ENCODE assay signal across 15 mouse cellular contexts in genomic region chr3:141659041-141659789, GRCm38 (mm10).
DNase-seq lines count a peak whose midpoint lies in the region; ATAC-seq and TF ChIP-seq lines count a peak whose summit lies in the region.
"Had no signal": no experiment of that assay in that cellular context is flagged by ENCODE, and none has a peak within 500 bp of the region (broad histone marks: within the 10 kb centered on the region; RNA-seq: fewer than 3 reads in every experiment).

No protein-coding gene starts in this region.

- TF ChIP-seq CTCF in midbrain, postnatal 0 days (IDR thresholded peaks at IDR 0.05), result no peak

- no peak for ATAC-seq in kidney, embryonic 14.5 days (ENCODE audit: low FRiP score, low TSS enrichment)
- ATAC-seq in midbrain, postnatal 0 days (ENCODE audit: low FRiP score), result no peak
- no peak for ATAC-seq in midbrain, embryonic 14.5 days (ENCODE audit: low FRiP score, low TSS enrichment)
- ATAC-seq in megakaryocyte, adult 5-6 weeks (ENCODE audit: poor library complexity, severe bottlenecking), result peak; percentile 55
- no peak for ATAC-seq in frontal cortex, adult (ENCODE audit: low TSS enrichment)
- ATAC-seq: liver, embryonic 12.5 days had no signal

- H3K4me3 ChIP-seq in kidney, embryonic 14.5 days (ENCODE audit: low read length), result no peak overlapping the region
- no peak overlapping the region for H3K4me3 ChIP-seq in midbrain, postnatal 0 days (ENCODE audit: low read depth, low read length)
- no peak overlapping the region for H3K4me3 ChIP-seq in midbrain, embryonic 14.5 days (replicated peaks; ENCODE audit: low read depth, low read length)
- H3K4me3 ChIP-seq: liver, embryonic 12.5 days; neural tube, embryonic 13.5 days had no signal

- peak; percentile 12 for DNase-seq in embryo, embryonic 11 days
- DNase-seq in embryo, embryonic 9.5 days (ENCODE audit: extremely low spot score), result no peak
- DNase-seq in kidney, adult 8-10 months, result no peak
- DNase-seq in midbrain, postnatal 0 days (ENCODE audit: low spot score), result peak; percentile 15
- DNase-seq in midbrain, embryonic 14.5 days, result no peak
- DNase-seq: adrenal gland, adult 8-10 months; cerebellum, adult 18-20 months; kidney, adult 11 months; layer of hippocampus, postnatal 36 days had no signal

- H3K4me1 ChIP-seq in kidney, embryonic 14.5 days (ENCODE audit: control insufficient read depth, insufficient read depth, low read length), result peaks cover 5% of the 10 kb centered on the region; the same call in 1 of the 2 replicates
- H3K4me1 ChIP-seq in midbrain, postnatal 0 days (ENCODE audit: insufficient read depth, low read length), result no peaks in the 10 kb centered on the region
- H3K4me1 ChIP-seq in midbrain, embryonic 14.5 days (ENCODE audit: control insufficient read depth, insufficient read depth, low read length), result no peaks in the 10 kb centered on the region
- H3K4me1 ChIP-seq: liver, embryonic 12.5 days had no signal

- no peaks in the 10 kb centered on the region for H3K27me3 ChIP-seq in kidney, embryonic 14.5 days (ENCODE audit: control insufficient read depth, insufficient read depth, low read length)
- H3K27me3 ChIP-seq in midbrain, postnatal 0 days (ENCODE audit: insufficient read depth, low read length), result no peaks in the 10 kb centered on the region
- H3K27me3 ChIP-seq in midbrain, embryonic 14.5 days (ENCODE audit: control insufficient read depth, insufficient read depth, low read length), result no peaks in the 10 kb centered on the region
- H3K27me3 ChIP-seq: liver, embryonic 12.5 days; neural tube, embryonic 13.5 days had no signal

- no peaks in the 10 kb centered on the region for H3K36me3 ChIP-seq in kidney, embryonic 14.5 days (ENCODE audit: control insufficient read depth, insufficient read depth, low read length)
- H3K36me3 ChIP-seq in midbrain, postnatal 0 days (ENCODE audit: insufficient read depth, low read length), result no peaks in the 10 kb centered on the region
- no peaks in the 10 kb centered on the region for H3K36me3 ChIP-seq in midbrain, embryonic 14.5 days (ENCODE audit: control insufficient read depth, insufficient read depth, low read length)
- H3K36me3 ChIP-seq: liver, embryonic 12.5 days; neural tube, embryonic 13.5 days had no signal

- 36% methylated on average over 3 of the region's 3 CpGs for WGBS in kidney, embryonic 14.5 days
- 78% methylated on average over 3 of the region's 3 CpGs for WGBS in midbrain, postnatal 0 days
- WGBS in midbrain, embryonic 14.5 days, result 77% methylated on average over 3 of the region's 3 CpGs

- H3K4me2 ChIP-seq in kidney, embryonic 14.5 days (replicated peaks; ENCODE audit: low read depth, low read length), result no peak overlapping the region
- no peak overlapping the region for H3K4me2 ChIP-seq in midbrain, postnatal 0 days (ENCODE audit: low read depth, low read length, poor library complexity, severe bottlenecking)
- no peak overlapping the region for H3K4me2 ChIP-seq in midbrain, embryonic 14.5 days (ENCODE audit: low read length)
- H3K4me2 ChIP-seq: liver, embryonic 12.5 days; neural tube, embryonic 13.5 days had no signal

- H3K9ac ChIP-seq in kidney, embryonic 14.5 days (ENCODE audit: low read depth, low read length), result no peak overlapping the region
- no peak overlapping the region for H3K9ac ChIP-seq in midbrain, postnatal 0 days (replicated peaks; ENCODE audit: low read length, poor library complexity, severe bottlenecking)
- no peak overlapping the region for H3K9ac ChIP-seq in midbrain, embryonic 14.5 days (replicated peaks; ENCODE audit: low read length)
- H3K9ac ChIP-seq: liver, embryonic 12.5 days; neural tube, embryonic 13.5 days had no signal

- no peaks in the 10 kb centered on the region for H3K9me3 ChIP-seq in kidney, embryonic 14.5 days (ENCODE audit: control insufficient read depth, low read length)
- H3K9me3 ChIP-seq in midbrain, postnatal 0 days (ENCODE audit: low read length), result no peaks in the 10 kb centered on the region
- no peaks in the 10 kb centered on the region for H3K9me3 ChIP-seq in midbrain, embryonic 14.5 days (ENCODE audit: control insufficient read depth, low read length)
- H3K9me3 ChIP-seq: liver, embryonic 12.5 days; neural tube, embryonic 13.5 days had no signal

- H3K27ac ChIP-seq in kidney, embryonic 14.5 days (ENCODE audit: low read depth, low read length), result peak overlapping the region; percentile 66; the same call in 1 of the 2 replicates
- H3K27ac ChIP-seq in midbrain, postnatal 0 days (ENCODE audit: low read depth, low read length), result no peak overlapping the region
- H3K27ac ChIP-seq in midbrain, embryonic 14.5 days (replicated peaks; ENCODE audit: low read depth, low read length), result no peak overlapping the region
- H3K27ac ChIP-seq: liver, embryonic 12.5 days; neural tube, embryonic 13.5 days; stomach, postnatal 0 days had no signal

Comparison
In these comparisons a context has a peak if more than half of its experiments do, and no peak if none do; other contexts are left out.
1. DNase-seq: peak in embryo, embryonic 11 days (single experiment) and midbrain, postnatal 0 days (single experiment); none in embryo, embryonic 9.5 days (single experiment), kidney, adult 8-10 months (0 of 2) and midbrain, embryonic 14.5 days (single experiment).